In genomic region chr5:74195614-74196306, GRCm38 (mm10) we compare ENCODE assay signal across 8 mouse cellular contexts. TPM values are rescaled to one million over a fixed set of nuclear protein-coding genes. Genes with fewer than 3 reads are reported as not detected.
A peak's percentile ranks its signal among the peaks of the same experiment; 100 is the strongest.
DNase-seq lines count a peak whose midpoint lies in the region; ATAC-seq and TF ChIP-seq lines count a peak whose summit lies in the region.

No protein-coding gene starts in this region.

- peak overlapping the region; percentile 94 for H3K4me2 ChIP-seq in heart, embryonic 13.5 days
- peak overlapping the region; percentile 80 for H3K4me2 ChIP-seq in forebrain, embryonic 12.5 days
- H3K4me2 ChIP-seq in liver, embryonic 11.5 days, result peak overlapping the region; percentile 99

- H3K4me3 ChIP-seq in heart, embryonic 13.5 days, result peak overlapping the region; percentile 100
- peak overlapping the region; percentile 72 for H3K4me3 ChIP-seq in G1E (ENCODE audit: low read depth, low read length)
- peak overlapping the region; percentile 65 for H3K4me3 ChIP-seq in forebrain, embryonic 12.5 days (replicated peaks)
- peak overlapping the region; percentile 88 for H3K4me3 ChIP-seq in liver, embryonic 11.5 days (ENCODE audit: low read depth, low read length)

- TF ChIP-seq CTCF in G1E (IDR thresholded peaks at IDR 0.05; ENCODE audit: low read depth, low read length), result no peak

- no peaks in the 10 kb centered on the region for H3K9me3 ChIP-seq in heart, embryonic 13.5 days
- H3K9me3 ChIP-seq in G1E (replicated peaks), result no peaks in the 10 kb centered on the region
- H3K9me3 ChIP-seq in forebrain, embryonic 12.5 days, result no peaks in the 10 kb centered on the region
- no peaks in the 10 kb centered on the region for H3K9me3 ChIP-seq in liver, embryonic 11.5 days (ENCODE audit: control insufficient read depth, low read length)

- H3K9ac ChIP-seq in heart, embryonic 13.5 days, result peak overlapping the region; percentile 100
- H3K9ac ChIP-seq in forebrain, embryonic 12.5 days, result peak overlapping the region; percentile 74
- H3K9ac ChIP-seq in liver, embryonic 11.5 days (ENCODE audit: low read depth, low read length), result peak overlapping the region; percentile 86

- peaks cover 77% of the 10 kb centered on the region for H3K4me1 ChIP-seq in heart, embryonic 13.5 days
- H3K4me1 ChIP-seq in G1E (ENCODE audit: insufficient read depth, low read depth, low read length), result peaks cover 24% of the 10 kb centered on the region
- peaks cover 45% of the 10 kb centered on the region for H3K4me1 ChIP-seq in forebrain, embryonic 12.5 days
- peaks cover 23% of the 10 kb centered on the region for H3K4me1 ChIP-seq in liver, embryonic 11.5 days (replicated peaks; ENCODE audit: control insufficient read depth, insufficient read depth, low read length)

- WGBS in heart, embryonic 13.5 days, result under 1% methylated on average over 27 of the region's 27 CpGs
- under 1% methylated on average over 26 of the region's 27 CpGs for WGBS in forebrain, embryonic 12.5 days
- WGBS in liver, embryonic 11.5 days, result 5% methylated on average over 27 of the region's 27 CpGs

- H3K27ac ChIP-seq in heart, embryonic 13.5 days (replicated peaks), result peak overlapping the region; percentile 95
- H3K27ac ChIP-seq in forebrain, embryonic 12.5 days, result peak overlapping the region; percentile 68
- peak overlapping the region; percentile 59 for H3K27ac ChIP-seq in liver, embryonic 11.5 days (ENCODE audit: low read depth, low read length)

- 0 out of 2 replicates have a peak, but pooled peaks cover 3% of the 10 kb centered on the region for H3K27me3 ChIP-seq in heart, embryonic 13.5 days (replicated peaks)
- peaks cover 57% of the 10 kb centered on the region for H3K27me3 ChIP-seq in G1E (ENCODE audit: insufficient read depth, low read length)
- H3K27me3 ChIP-seq in forebrain, embryonic 12.5 days, result peaks cover 19% of the 10 kb centered on the region
- H3K27me3 ChIP-seq in liver, embryonic 11.5 days (replicated peaks; ENCODE audit: control insufficient read depth, insufficient read depth, low read length), result peaks cover 4% of the 10 kb centered on the region; the same call in 1 of the 2 replicates

- no peak for DNase-seq in heart, adult 11 months
- DNase-seq in G1E (ENCODE audit: low spot score), result no peak
- DNase-seq in liver, embryonic 11.5 days (ENCODE audit: low spot score), result no peak
- DNase-seq in yolk sac, embryonic 10.5 days (ENCODE audit: low spot score), result peak; percentile 65
- no peak for DNase-seq in layer of hippocampus, adult 11-12 months (ENCODE audit: low spot score)
- no peak for DNase-seq in right cerebral cortex, postnatal 10 days (ENCODE audit: low spot score in 2 of 2)

- H3K36me3 ChIP-seq in heart, embryonic 13.5 days, result peaks cover 38% of the 10 kb centered on the region
- no peaks in the 10 kb centered on the region for H3K36me3 ChIP-seq in G1E (replicated peaks)
- peaks cover 21% of the 10 kb centered on the region for H3K36me3 ChIP-seq in forebrain, embryonic 12.5 days (replicated peaks)
- H3K36me3 ChIP-seq in liver, embryonic 11.5 days (ENCODE audit: control insufficient read depth, insufficient read depth, low read length), result peaks cover 5% of the 10 kb centered on the region; the same call in 1 of the 2 replicates

- no peak for ATAC-seq in heart, embryonic 13.5 days (ENCODE audit: extremely low read depth, insufficient number of reproducible peaks, low FRiP score, low TSS enrichment)
- ATAC-seq in G1E (ENCODE audit: extremely low read depth, insufficient number of reproducible peaks, low FRiP score, poor library complexity, severe bottlenecking), result no peak
- ATAC-seq in forebrain, embryonic 12.5 days (ENCODE audit: low FRiP score), result peak; percentile 58
- ATAC-seq in liver, embryonic 11.5 days (replicated peaks; ENCODE audit: low FRiP score), result peak; percentile 4; the same call in 1 of the 2 replicates

RNA-seq across cellular contexts. Expression of gene Rasl11b, which starts 0.7 kb away (rescaled TPM):
- polyA plus RNA-seq in heart, embryonic 13.5 days (2015; fragmentation: Nextera tagmentation; extraction: Ambion mirVana), result 79.7 and 88.1 TPM in 2 replicates
- total RNA-seq in G1E (2014; fragmentation: Nextera tagmentation), result not detected in 2 replicates
- total RNA-seq in G1E (2017), result 0.17 and 0.33 TPM in 2 replicates
- polyA plus RNA-seq in G1E (2012), result 0.11 and 0.30 TPM in 2 replicates
- 29.1 and 31.5 TPM in 2 replicates for polyA plus RNA-seq in forebrain, embryonic 12.5 days (2016; fragmentation: Nextera tagmentation; extraction: Ambion mirVana)
- 13.9 and 14.7 TPM in 2 replicates for polyA plus RNA-seq in liver, embryonic 11.5 days (2014; fragmentation: Nextera tagmentation; extraction: Ambion mirVana)

Comparison
In these comparisons a context has a peak if more than half of its experiments do, and no peak if none do; other contexts are left out.
1. ATAC-seq: peak in forebrain, embryonic 12.5 days (single experiment) and liver, embryonic 11.5 days (single experiment); none in heart, embryonic 13.5 days (single experiment) and G1E (single experiment).
2. RNA of gene Rasl11b, which starts 0.7 kb away (polyA plus RNA-seq): 79.7 to 88.1 TPM in heart, embryonic 13.5 days, 29.1 to 31.5 TPM in forebrain, embryonic 12.5 days and 13.9 to 14.7 TPM in liver, embryonic 11.5 days; 0.11 to 0.30 TPM in G1E; every median in the first group is over 10 times any median in the second.
3. Peak in every context shown above with its lines, with median percentiles within 50 percentile points of each other: H3K27ac ChIP-seq, H3K4me2 ChIP-seq, H3K4me3 ChIP-seq and H3K9ac ChIP-seq.